Mouse (Mus musculus) left cerebral cortex, postnatal 14 days (tissue): Measurements from ENCODE around the gene Platr17. TPM values are rescaled to one million over a fixed set of nuclear protein-coding genes. Genes with fewer than 3 reads are reported as not detected.
"Not testable (repeated sequence)": the region's sequence is repeated elsewhere in the genome, so short reads cannot be mapped to it uniquely, and the experiment has no call there.

Experiments
- DNase-seq, 2 experiments: peaks; one replicate each; pipeline ENCODE4 v3.0.0; 2021 to 2022; ENCODE audit warnings: low spot score in 2 of 2, mixed read lengths in 1 of 2
- intact Hi-C: fragments of 180-260 bp; cut with DNase I; formaldehyde crosslinking; loops from one replicate; pipeline ENCODE4 v1.15.1; 2025
- long read RNA-seq, 2 experiments: library from polyadenylated mRNA; stranded (forward); transcript quantifications; one replicate each; pipeline ENCODE4 v2.0.0; 2021
- total RNA-seq, 2 experiments: library from RNA; stranded (reverse); gene quantifications; 2 replicates each; pipeline ENCODE4 v1.2.3; 2021

The Platr17 gene
- not detected for total RNA-seq
- long read RNA-seq, experiment 1, partial matches to known transcripts, result 0 of 1 reads
- long read RNA-seq, experiment 1, other reads (novel, unspliced or antisense), result 1 of 1 reads
- long read RNA-seq, experiment 2, result 0 reads

GRCm38 (mm10) chr17:33904835-33905234, at the start of gene Platr17:
Platr17 (plus strand) TSS chr17:33905135.
- intact Hi-C loops, DNase-seq: not testable (repeated sequence)

DNA sequence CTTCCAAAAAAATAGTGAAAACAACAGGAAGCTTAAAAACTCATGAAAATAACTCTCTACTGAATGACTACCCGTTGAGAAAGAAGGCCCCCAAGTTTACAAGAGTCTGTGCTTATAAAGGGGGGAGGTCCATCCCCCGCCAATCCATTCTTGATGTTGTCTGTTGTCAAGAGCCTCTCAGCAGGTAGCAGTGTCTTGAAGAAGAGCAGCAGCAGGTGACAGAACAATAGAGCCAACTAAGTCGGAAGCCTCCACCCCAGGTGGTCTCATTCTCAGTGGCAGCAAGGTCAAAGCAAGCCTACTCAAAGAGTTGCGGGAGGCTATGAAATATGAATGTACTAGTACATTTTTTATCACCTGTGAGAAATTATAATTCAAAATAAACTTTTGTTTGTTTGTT, 47.1 kb upstream of the Platr17 start:
- intact Hi-C loops, result no loop called here
- DNase-seq, result no peak

DNA sequence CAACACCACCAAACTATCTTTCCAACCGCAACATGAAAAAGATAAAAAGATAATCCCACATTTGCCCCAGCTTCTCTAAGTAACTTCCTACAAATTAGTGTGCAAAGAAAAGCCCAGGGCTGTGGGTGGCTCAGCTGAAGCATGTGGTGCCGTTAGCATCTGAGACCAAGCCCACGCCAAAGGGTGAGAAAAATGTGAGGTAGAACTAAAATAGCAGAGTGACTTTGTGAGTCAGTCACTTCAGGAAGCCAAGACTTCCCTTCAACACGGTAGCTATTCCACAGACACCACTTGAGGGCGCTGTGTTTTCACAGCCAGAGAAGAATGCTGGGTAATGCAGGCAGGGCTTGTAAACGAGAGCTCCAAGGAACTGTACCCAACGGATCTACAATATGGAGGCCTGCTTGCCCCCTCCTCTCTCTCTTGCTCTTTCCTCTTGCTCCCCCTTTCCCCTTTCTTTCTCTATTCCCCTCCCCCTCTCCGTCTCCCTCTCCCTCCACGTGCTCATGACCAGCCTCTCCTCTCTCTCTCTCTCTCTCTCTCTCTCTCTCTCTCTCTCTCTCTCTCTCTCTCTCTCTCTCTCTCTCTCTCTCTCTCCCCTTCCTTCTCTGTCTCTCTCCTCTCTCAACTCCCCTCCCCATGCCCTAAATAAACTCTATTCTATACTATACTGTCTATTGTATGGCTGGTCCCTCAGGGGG, 39.5 kb upstream of the Platr17 start:
- intact Hi-C loops, result no loop called here
- DNase-seq, result peak; percentile 82 to 93

DNA sequence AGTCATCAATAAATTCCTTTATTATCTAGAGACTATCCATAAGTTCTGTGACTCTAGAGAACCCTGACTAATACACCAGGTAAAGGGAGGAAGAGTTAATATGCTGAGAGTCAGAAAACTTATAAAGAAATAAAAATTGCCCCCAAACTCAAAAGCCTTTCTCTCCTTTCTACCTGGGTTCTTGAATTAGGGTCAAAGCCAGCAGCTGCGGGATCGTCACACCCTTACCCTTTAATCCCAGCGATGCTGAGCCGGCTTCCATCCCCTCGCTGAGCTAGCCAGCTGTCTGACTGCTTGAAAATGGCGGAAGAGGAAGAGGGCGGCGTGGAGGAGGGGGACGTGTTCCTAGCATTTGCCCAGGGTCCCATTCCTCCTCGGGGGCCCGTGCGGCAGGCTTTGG, 31.4 kb upstream of the Platr17 start, which contains the start of gene Gm7029:
Gene Gm7029 (plus strand): TSS at position 301 of the 400 bp plus-strand sequence.
- DNase-seq, intact Hi-C loops: not testable (repeated sequence)

DNA sequence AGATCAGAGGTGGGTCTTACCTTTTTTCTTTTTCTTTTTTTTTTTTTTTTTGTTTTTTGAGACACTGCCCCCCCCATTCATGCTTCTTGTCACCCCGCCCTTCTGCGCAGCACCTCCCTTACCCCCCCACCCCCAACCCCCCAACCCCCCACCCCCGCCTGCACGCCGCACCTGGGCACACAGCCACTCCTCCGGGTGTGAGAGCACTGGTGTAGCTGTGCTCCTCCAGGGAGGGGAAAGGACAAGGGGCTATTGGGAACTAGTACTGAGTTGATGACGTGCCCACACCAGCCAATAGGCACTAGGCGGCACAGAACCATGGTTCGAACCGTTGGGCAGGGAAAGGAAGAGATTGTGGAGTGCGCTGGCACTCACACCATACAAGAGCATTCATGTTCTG, 30.5 kb upstream of the Platr17 start:
- intact Hi-C loops, result no loop called here
- DNase-seq, result no peak

GRCm38 (mm10) chr17:33875797-33876196, 29.1 kb upstream of the Platr17 start:
- DNase-seq, intact Hi-C loops: not testable (repeated sequence)

DNA sequence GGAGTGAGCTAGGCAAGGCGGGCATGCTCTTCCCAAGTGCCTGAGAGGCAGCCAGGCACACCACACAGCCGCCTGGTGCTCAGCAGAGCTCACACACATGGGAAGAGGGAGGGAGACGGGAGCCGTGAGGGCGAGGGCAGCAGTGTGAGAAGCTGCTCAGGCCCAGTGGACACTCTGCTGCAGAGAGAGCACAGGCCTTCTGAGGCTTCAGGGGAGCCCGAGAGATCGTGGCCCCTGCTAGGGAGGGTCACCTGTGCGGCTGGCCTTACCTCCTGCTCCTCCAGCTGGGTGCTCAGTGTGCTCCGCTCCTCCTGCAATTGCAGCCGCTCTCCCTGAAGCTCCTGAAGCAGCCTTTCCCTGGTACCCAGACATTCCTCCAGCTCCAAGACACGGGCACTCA, 20.6 kb upstream of the Platr17 start:
- intact Hi-C loops, result not testable (repeated sequence)

DNA sequence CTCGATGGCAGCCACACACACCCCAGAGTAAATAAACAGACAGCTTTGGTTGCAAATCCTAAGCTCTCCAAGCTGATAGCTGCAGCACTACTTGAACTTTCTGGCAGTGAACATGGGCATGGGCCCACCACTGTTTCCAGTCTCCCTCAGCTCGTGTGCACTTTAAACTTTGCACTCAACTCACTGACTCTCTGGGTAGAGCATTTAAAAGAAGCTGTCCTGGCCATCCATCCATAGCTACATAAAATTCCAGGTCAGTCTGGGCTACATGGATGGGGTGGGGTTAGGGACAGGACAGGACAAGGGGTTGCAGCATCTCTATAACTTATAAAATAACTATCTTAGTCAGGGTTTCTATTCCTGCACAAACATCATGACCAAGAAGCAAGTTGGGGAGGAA, 17.1 kb upstream of the Platr17 start:
- intact Hi-C loops, DNase-seq: not testable (repeated sequence)

More for the DNA sequence above, 20.6 kb upstream of the Platr17 start:
- DNase-seq, result not testable (repeated sequence)

GRCm38 (mm10) chr17:33888230-33888629, 16.7 kb upstream of the Platr17 start:
- DNase-seq, result not testable (repeated sequence)

DNA sequence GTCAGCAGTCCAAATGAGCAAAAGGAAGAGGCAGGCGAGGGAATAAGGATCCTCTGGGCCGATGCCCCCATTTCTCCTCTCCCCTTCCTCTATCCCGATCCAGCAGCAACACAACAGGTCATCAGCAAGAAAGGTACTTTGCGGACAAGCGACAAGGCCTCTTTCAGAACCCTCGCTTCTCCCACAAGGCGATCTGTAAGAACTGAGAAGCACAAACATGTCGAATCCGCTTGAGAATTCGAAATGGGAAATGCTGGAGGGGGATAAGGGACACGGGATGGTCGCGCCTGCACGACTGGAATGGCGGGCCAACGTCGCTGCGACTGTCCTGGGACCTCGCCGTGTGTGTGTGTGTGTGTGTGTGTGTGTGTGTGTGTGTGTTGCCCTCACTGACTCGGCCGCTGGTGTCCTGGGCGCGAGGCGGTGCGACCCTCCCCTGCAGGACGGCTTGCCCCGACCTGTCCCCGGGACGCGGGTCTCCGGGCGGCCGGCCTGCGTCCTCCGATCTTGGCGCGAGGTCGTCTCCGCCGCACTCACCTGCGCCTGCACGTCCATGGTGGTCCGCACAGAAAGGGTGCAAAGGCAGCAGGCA, 14.9 kb upstream of the Platr17 start:
- intact Hi-C loops, DNase-seq: not testable (repeated sequence)

More at GRCm38 (mm10) chr17:33888230-33888629, 16.7 kb upstream of the Platr17 start:
- intact Hi-C loops, result not testable (repeated sequence)

GRCm38 (mm10) chr17:33890533-33891059, 14.3 kb upstream of the Platr17 start, which contains the start of gene Kifc1:
Kifc1 (minus strand) TSS chr17:33890661.
- DNase-seq, result peak; percentile 100
- intact Hi-C loops, result no loop called here

DNA sequence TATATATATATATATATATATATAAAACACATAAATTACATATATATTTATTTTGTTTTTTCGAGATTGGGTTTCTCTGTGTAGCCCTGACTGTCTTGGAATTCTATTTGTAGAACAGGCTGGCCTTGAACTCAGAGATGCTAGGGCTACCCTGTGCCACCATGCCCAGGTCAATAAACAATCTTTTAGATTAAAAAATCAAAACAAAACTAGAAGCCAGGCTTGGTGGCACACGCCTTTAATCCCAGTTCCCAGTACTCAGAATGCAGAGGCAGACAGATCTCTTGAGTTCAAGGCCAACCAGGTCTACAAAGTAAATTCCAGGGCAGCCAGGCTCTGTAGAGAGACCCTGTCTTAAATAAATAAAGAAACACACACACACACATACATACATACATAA, 13.6 kb upstream of the Platr17 start:
- intact Hi-C loops, result no loop called here
- no peak for DNase-seq

DNA sequence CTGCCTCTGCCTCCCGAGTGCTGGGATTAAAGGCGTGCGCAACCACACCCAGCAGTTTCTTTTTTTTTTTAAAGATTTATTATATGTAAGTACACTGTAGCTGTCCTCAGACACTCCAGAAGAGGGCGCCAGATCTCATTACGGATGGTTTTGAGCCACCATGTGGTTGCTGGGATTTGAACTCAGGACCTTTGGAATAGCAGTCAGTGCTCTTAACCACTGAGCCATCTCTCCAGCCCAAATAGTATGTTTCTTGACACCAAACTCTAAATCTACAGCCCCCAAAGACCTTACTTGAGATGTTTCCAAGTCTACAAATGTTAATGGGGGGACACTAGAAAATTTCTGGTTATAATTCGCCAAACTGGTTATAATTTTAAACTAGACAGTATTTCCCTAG, 13.0 kb upstream of the Platr17 start:
- intact Hi-C loops, DNase-seq: not testable (repeated sequence)

DNA sequence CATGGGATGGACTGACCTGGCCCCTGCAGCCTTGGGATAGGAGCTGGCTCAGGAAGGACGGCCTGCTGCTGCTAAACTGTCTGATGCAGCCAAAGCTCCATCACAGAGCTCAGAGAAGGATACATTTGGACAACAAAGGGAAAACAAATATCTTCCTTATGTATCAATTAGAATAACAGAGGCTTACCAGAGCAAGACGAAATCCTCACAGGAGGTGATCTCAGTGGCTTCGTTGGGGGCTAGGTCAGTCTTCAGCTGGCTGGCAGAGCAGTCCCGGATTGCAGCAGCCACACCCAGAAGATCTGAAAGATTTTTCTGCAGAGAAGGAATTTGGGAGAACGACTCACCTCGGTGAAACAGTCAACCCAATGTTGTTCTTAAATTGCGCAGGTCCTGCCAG, 12.5 kb upstream of the Platr17 start:
- DNase-seq, result no peak
- intact Hi-C loops, result no loop called here

- DNase-seq, intact Hi-C loops: not testable (repeated sequence)
Observed at GRCm38 (mm10) chr17:33893011-33893410, 11.9 kb upstream of the Platr17 start.

- intact Hi-C loops, result no loop called here
- DNase-seq, result no peak
Observed at GRCm38 (mm10) chr17:33897114-33897794, 7.7 kb upstream of the Platr17 start.

GRCm38 (mm10) chr17:33898193-33898592, 6.7 kb upstream of the Platr17 start:
- DNase-seq, intact Hi-C loops: not testable (repeated sequence)

DNA sequence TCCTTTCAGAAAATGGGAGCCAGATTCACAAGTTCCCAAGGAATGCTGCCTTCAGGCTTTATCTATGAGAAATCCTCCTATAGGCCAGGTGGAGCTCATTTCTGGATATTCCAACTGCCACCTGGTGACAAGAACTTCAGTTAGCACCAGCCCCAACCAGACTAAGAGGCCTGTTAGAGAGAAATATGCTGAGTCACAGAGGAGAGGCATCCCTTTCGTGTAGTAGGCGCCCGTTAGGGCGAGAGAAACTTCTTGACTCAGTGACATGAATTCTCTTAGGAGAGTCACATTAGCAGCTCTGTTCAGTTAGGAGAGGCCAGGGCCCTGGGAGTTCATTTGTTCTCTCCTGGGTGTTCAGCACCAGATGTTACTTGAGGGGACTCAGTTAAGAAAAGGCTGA, 5.3 kb upstream of the Platr17 start:
- no peak for DNase-seq
- intact Hi-C loops, result no loop called here

DNA sequence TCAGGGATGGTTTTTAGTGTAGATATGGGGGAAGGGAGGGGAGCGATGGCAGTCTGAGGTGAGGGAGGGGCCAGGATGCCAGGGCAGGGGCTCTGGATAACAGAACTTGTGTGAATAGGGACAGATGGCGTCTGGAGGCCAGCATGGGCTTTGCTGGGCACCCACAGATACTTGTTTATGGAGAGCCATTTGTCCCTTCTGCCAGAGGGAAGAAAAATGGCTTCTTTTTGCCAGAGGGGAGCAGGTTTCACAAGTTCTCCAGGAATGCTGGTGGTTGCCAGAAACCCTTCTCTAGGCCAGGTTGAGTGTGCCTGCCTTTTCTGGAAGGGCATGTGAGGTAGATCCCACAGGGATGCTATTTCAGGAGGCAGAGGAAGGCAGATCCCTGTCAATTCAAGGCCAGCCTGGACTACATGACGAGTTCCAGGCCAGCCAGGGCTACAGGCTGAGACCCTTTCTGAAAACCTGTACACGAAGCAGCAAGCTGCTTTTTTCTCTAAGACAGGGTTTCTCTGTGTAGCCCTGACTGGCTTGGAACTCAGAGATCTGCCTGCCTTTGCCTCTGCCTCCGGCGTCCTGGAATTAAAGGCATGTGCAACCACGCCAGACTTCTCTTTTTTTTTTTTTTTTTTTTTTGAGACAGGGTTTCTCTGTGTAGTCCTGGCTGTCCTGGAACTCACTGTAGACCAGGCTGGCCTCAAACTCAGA, 4.5 kb upstream of the Platr17 start:
- no peak for DNase-seq
- intact Hi-C loops, result no loop called here
